Mouse (Mus musculus) ES-E14 (cell line): ENCODE data around the gene Tada3.

Experiments used
- CHD2 ChIP-seq: IDR thresholded peaks from 2 replicates; pipeline ENCODE4 v1.6.1; 2014; ENCODE audit warnings: mild to moderate bottlenecking, low read depth, low read length, inconsistent platforms
- MAFK ChIP-seq: IDR thresholded peaks from 2 replicates; pipeline ENCODE4 v1.6.1; 2014; ENCODE audit warnings: mild to moderate bottlenecking, low read depth, low read length, inconsistent platforms; ENCODE audit not compliant: insufficient read depth
- ZC3H11A ChIP-seq: IDR thresholded peaks from 2 replicates; pipeline ENCODE4 v1.6.1; 2012; ENCODE audit warnings: low read depth, mild to moderate bottlenecking, inconsistent platforms, low read length, borderline replicate concordance

DNA sequence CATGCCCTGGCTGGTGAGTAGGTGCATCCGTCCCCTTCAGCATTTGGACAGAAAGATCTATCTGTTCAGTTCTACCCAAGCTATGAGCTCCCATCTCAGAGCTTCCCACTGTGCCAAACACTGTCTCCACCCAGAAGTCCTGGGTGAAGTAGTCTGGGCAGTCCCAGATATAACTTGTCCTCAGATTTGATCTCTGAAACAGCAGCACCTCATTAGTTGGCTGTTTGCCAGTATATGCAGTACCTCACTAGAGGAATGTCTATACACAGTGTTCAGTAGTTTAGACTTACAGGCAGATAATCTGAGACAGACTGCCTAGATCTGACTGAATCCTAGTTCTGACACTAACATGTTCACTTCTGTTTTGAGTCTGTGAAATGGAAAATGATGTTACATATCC lies 48.3 kb downstream of the Tada3 start:
- TF ChIP-seq CHD2 (no peak), ZC3H11A (no peak), MAFK (no peak)
